Mouse (Mus musculus) ES-Bruce4 (cell line): ENCODE results near the gene Zer1. TPM values are rescaled to one million over a fixed set of nuclear protein-coding genes. Genes with fewer than 3 reads are reported as not detected.

Source experiments
- H3K27ac ChIP-seq: 2 replicates; pipeline ENCODE4 v1.5.1; 2012; ENCODE audit warnings: low read length, inconsistent platforms; ENCODE audit not compliant: insufficient read depth
- H3K27me3 ChIP-seq: 2 replicates; pipeline ENCODE4 v1.6.1; 2012; ENCODE audit warnings: mild to moderate bottlenecking, low read length, inconsistent platforms; ENCODE audit not compliant: control insufficient read depth, poor library complexity, insufficient read depth, severe bottlenecking
- H3K36me3 ChIP-seq: 2 replicates; pipeline ENCODE4 v1.6.1; 2012; ENCODE audit warnings: inconsistent platforms, mild to moderate bottlenecking, low read length, moderate library complexity; ENCODE audit not compliant: control insufficient read depth, poor library complexity, insufficient read depth, severe bottlenecking
- H3K4me1 ChIP-seq: one replicate; pipeline ENCODE4 v1.8.1; 2011; ENCODE audit warnings: low read length; ENCODE audit not compliant: control insufficient read depth, insufficient read depth
- H3K4me3 ChIP-seq: 2 replicates; pipeline ENCODE4 v1.5.1; 2011; ENCODE audit warnings: low read depth, mild to moderate bottlenecking, low read length
- H3K9ac ChIP-seq: 2 replicates; pipeline ENCODE4 v1.6.1; 2012; ENCODE audit warnings: low read depth, mild to moderate bottlenecking, inconsistent platforms; ENCODE audit not compliant: poor library complexity, severe bottlenecking
- H3K9me3 ChIP-seq: replicated peaks from 2 replicates; pipeline ENCODE4 v1.6.1; 2012; ENCODE audit warnings: mild to moderate bottlenecking, low read length, inconsistent platforms; ENCODE audit not compliant: control insufficient read depth, poor library complexity, insufficient read depth, severe bottlenecking
- CTCF ChIP-seq: IDR thresholded peaks from one replicate; pipeline ENCODE4 v1.8.1; 2011; ENCODE audit warnings: low read depth, low read length
- EP300 ChIP-seq: IDR thresholded peaks from 2 replicates; pipeline ENCODE4 v1.6.1; 2011; ENCODE audit warnings: low read depth, low read length; ENCODE audit not compliant: insufficient read depth
- POLR2A ChIP-seq: IDR thresholded peaks from one replicate; pipeline ENCODE4 v1.8.1; 2011; ENCODE audit warnings: low read length; ENCODE audit not compliant: insufficient read depth
- polyA plus RNA-seq: library from polyadenylated mRNA; stranded (reverse); fragments of >200 nt; gene quantifications from 2 replicates; pipeline ENCODE4 v1.2.4, GENCODE M21; 2011; ENCODE audit warnings: low read depth; ENCODE audit not compliant: missing spikeins, insufficient read depth, insufficient read length

Zer1 gene
- polyA plus RNA-seq, 1 experiment = 33.8 TPM

GRCm38 (mm10) chr2:30100214-30100613, 24.2 kb downstream of the Zer1 start:
- Histone ChIP-seq H3K9me3 (no peaks in the 10 kb centered on the region), H3K27ac (no peak overlapping the region), H3K4me3 (no peak overlapping the region), H3K4me1 (no peaks in the 10 kb centered on the region), H3K9ac (no peak overlapping the region), H3K27me3 (no peaks in the 10 kb centered on the region), H3K36me3 (peaks cover 2% of the 10 kb centered on the region; the same call in 1 of the 2 replicates)
- no peak for TF ChIP-seq EP300
- TF ChIP-seq CTCF = peak; percentile 6

GRCm38 (mm10) chr2:30095882-30096527, 28.4 kb downstream of the Zer1 start:
- H3K4me1 ChIP-seq = no peaks in the 10 kb centered on the region
- H3K27me3 ChIP-seq = no peaks in the 10 kb centered on the region
- no peak overlapping the region for H3K4me3 ChIP-seq
- H3K9me3 ChIP-seq = no peaks in the 10 kb centered on the region
- TF ChIP-seq POLR2A (no peak), EP300 (no peak), CTCF (peak; percentile 60)
- H3K36me3 ChIP-seq = peaks cover 8% of the 10 kb centered on the region
- H3K9ac ChIP-seq = 0 out of 2 replicates have a peak overlapping the region, but pooled peaks have one; percentile 17
- no peak overlapping the region for H3K27ac ChIP-seq

GRCm38 (mm10) chr2:30094208-30094588, 30.2 kb downstream of the Zer1 start:
- Histone ChIP-seq H3K9me3 (no peaks in the 10 kb centered on the region), H3K9ac (peak overlapping the region; percentile 91), H3K27ac (peak overlapping the region; percentile 87), H3K36me3 (peaks cover 14% of the 10 kb centered on the region), H3K4me1 (no peaks in the 10 kb centered on the region), H3K4me3 (peak overlapping the region; percentile 97), H3K27me3 (no peaks in the 10 kb centered on the region)
- no peak for TF ChIP-seq POLR2A
- no peak for TF ChIP-seq CTCF
- no peak for TF ChIP-seq EP300

GRCm38 (mm10) chr2:30093471-30094207, 30.7 kb downstream of the Zer1 start, which contains the start of gene Zdhhc12:
Gene Zdhhc12, minus strand, starts transcription at chr2:30093648.
- peak; percentile 76 for TF ChIP-seq POLR2A
- 0 out of 2 replicates have a peak, but pooled peaks have one; percentile 18 for TF ChIP-seq EP300
- TF ChIP-seq CTCF = no peak
- peaks cover 14% of the 10 kb centered on the region for H3K36me3 ChIP-seq
- peak within 1 kb of the TSS; percentile 91 for H3K9ac ChIP-seq
- H3K4me3 ChIP-seq = peak within 1 kb of the TSS; percentile 97
- peak within 1 kb of the TSS; percentile 87 for H3K27ac ChIP-seq
- H3K27me3 ChIP-seq = no peaks in the 10 kb centered on the region
- no peaks in the 10 kb centered on the region for H3K9me3 ChIP-seq
- no peaks in the 10 kb centered on the region for H3K4me1 ChIP-seq

- H3K4me1 ChIP-seq = no peaks in the 10 kb centered on the region
- no peak overlapping the region for H3K27ac ChIP-seq
- H3K9me3 ChIP-seq = no peaks in the 10 kb centered on the region
- H3K27me3 ChIP-seq = no peaks in the 10 kb centered on the region
- peak overlapping the region; percentile 86 for H3K4me3 ChIP-seq
- peaks cover 14% of the 10 kb centered on the region for H3K36me3 ChIP-seq
- TF ChIP-seq POLR2A (no peak), CTCF (no peak), EP300 (no peak)
- H3K9ac ChIP-seq = peak overlapping the region; percentile 58
Observed at GRCm38 (mm10) chr2:30092280-30092918, 32.0 kb downstream of the Zer1 start.
